Mouse (Mus musculus): Measurements from ENCODE around the gene Tex14.

GRCm38 (mm10) chr11:87483796-87484326 is 79.0 kb downstream of the Tex14 start:
- TF ChIP-seq POLR2A (IDR thresholded peaks at IDR 0.05; ENCODE audit: borderline replicate concordance, insufficient read depth, low read length) (no peak), CTCF (IDR thresholded peaks at IDR 0.05; ENCODE audit: borderline replicate concordance, insufficient read depth, low read depth, low read length) (no peak)
